Mouse (Mus musculus) CD4-positive naive resting alpha-beta T cell, adult 57 days (primary cell): ENCODE data around the gene Pik3c2a. TPM values are rescaled to one million over a fixed set of nuclear protein-coding genes. Genes with fewer than 3 reads are reported as not detected.

ENCODE experiments used
- total RNA-seq: library from RNA; stranded (reverse); gene quantifications from one replicate; pipeline ENCODE4 v1.2.4, GENCODE M21; 2023

Pik3c2a gene
- total RNA-seq, result 48.3 TPM

DNA sequence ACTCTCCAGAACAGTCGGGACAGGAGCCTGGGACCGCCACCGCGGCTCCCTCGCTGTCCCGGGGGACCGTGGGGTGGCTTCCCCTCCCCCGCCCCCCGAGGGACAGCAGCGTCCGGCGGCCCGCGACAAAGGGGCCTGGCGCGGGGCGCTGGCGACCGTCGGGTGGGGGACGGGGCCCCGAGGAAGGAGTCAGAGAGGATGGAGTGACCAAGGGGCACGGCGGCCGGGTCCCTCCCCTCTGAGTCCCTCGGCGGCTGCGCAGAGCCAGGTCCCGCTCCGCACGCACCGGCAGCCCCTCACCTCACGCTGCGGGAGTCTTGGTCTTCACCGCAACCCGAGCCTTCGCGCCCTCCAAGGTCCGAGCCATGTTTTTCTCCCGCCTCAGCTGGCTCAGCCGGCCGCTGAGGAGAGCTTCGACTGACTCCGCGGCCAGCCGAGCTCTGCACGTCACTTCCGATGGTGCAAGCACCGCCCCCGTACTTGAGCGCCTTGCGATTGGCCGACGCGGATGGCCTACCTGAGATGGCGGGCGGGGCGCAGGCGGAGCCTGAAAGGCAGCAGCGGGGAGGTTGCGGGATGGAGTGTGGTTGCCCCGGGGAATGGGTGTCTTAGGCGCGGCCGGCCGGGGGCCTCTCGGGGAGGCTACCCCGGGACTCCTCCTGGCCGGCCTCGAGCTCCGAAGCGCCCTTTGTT, at the start of gene Pik3c2a:
Pik3c2a (minus strand) TSS at position 446 of the 693 bp plus-strand sequence.

DNA sequence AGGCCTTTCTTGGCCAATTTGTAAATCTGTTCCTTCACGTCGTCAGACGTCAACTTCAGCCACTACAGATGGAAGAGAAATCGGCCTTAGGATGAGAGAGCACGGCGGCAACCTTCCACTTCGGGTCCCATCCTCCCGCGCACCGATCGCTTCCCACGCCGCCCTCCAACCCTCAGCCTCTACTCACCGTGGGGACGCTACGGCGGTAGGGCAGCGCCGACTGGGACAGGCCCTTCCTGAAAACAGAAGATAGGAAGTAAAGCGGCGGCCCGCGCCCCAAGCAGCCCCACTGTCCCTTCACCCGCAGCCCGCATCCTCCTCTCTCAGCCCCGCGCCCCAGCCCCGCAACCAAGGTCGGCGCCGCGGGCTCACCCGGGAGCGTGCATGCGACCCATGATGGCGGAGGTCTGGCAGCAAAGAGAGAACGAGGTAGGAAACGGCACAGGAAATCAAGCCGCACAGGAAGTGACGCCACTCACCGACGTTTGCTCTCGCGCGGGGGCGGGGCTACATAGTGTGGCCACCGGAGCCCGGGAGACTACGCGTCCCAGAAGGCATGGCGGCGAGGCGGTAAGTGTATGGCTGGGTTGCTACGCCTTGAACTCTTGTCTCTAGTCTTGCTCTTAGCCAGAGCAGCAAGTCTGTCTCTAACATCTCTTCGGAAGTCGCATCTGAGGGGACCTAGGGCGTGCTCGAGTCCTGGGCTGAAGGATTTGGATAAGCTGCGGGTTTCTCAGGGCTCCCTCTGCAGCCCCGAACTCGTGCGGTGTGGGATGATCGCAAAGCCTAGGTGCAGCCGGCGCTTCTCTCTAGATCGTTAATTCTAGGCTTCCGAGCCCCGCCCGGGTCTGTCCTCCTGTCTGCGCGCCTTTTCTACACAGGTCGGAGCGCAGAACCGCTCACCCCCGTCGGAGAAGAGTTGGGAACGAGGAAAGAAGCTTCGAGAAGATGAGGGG, 109.3 kb downstream of the Pik3c2a start, which contains the start of gene Rps13:
Rps13 (minus strand) TSS at position 483 of the 956 bp plus-strand sequence.

DNA sequence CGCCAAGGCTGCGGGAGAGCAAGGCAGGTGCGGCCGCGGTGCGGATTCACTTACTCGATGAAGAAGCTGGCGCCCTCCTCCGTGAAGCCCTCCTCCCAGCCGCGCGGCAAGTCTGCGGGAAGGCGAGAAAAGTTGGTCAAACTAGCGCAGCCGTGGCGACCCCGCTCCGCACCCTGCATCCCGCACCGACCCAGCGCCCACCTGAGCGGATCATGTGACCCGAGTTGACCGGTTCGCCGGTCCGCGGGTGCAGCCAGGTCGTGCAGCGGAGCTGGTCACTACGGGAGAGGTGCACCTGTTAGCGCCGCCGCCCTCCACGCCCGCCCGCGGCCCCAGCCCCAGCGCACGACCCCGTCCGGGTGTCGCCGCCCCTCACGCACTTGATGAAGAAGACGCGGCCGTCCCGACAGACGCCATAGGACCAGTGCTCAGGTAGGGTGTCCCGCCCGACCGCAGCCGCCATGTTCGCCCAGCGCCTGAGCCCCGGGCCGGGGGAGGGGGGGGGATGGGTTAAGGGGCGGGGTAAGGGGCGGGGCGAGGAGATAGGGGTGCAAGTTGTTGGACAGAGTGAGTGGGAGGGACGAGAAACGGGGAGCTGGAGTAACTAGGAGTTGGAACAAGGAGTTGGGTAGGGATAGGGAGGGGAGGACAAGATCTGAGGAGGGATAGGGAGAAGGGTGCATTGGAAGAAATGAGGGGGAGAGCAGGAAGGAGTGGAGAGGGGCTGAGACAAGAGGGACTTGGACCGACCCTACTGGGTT, 135.2 kb downstream of the Pik3c2a start, which contains the start of gene Plekha7:
Plekha7 (minus strand) TSS at position 506 of the 761 bp plus-strand sequence.

Other genes with a start within 250 kb of the Pik3c2a start
- 24.6 TPM for gene Plekha7, start 135.1 kb downstream of the Pik3c2a start, total RNA-seq
- gene Rps13, start 109.3 kb downstream of the Pik3c2a start, total RNA-seq, result 1,538 TPM
- gene Nucb2, start 60.9 kb upstream of the Pik3c2a start, total RNA-seq, result 5.4 TPM